Mouse (Mus musculus): ENCODE results near the gene Vps37b. TPM values are rescaled to one million over a fixed set of nuclear protein-coding genes. Genes with fewer than 3 reads are reported as not detected.

Vps37b gene
- polyA plus RNA-seq, 1 experiment from 2014 or later, result 78.6 TPM

- Histone ChIP-seq H3K4me3 (no peak overlapping the region), H3K4me1 (peaks cover 33% of the 10 kb centered on the region), H3K9me3 (replicated peaks) (no peaks in the 10 kb centered on the region), H3K27ac (no peak overlapping the region), H3K9ac (no peak overlapping the region), H3K36me3 (peaks cover 69% of the 10 kb centered on the region), H3K27me3 (no peaks in the 10 kb centered on the region), H3K4me2 (replicated peaks) (no peak overlapping the region)
- ATAC-seq (ENCODE audit: low FRiP score), result no peak
- WGBS, result 83% methylated on average over 11 of the region's 11 CpGs
These were observed 26.5 kb downstream of the Vps37b start for GRCm38 (mm10) chr5:124005591-124005990.

- Histone ChIP-seq H3K36me3 (peaks cover 66% of the 10 kb centered on the region), H3K9ac (no peak overlapping the region), H3K9me3 (replicated peaks) (no peaks in the 10 kb centered on the region), H3K4me2 (replicated peaks) (no peak overlapping the region), H3K27me3 (no peaks in the 10 kb centered on the region), H3K27ac (peak overlapping the region; percentile 30; the same call in 1 of the 2 replicates), H3K4me3 (no peak overlapping the region), H3K4me1 (peaks cover 28% of the 10 kb centered on the region)
- WGBS, result 93% methylated on average over 15 of the region's 15 CpGs
- no peak for ATAC-seq (ENCODE audit: low FRiP score)
These were observed 26.9 kb downstream of the Vps37b start for GRCm38 (mm10) chr5:124005151-124005500.

GRCm38 (mm10) chr5:124004356-124005150 lies 27.5 kb downstream of the Vps37b start:
- no peak overlapping the region for H3K4me2 ChIP-seq (replicated peaks)
- H3K4me1 ChIP-seq, result peaks cover 25% of the 10 kb centered on the region
- WGBS, result 88% methylated on average over 17 of the region's 17 CpGs
- no peak overlapping the region for H3K4me3 ChIP-seq
- no peaks in the 10 kb centered on the region for H3K9me3 ChIP-seq (replicated peaks)
- H3K27me3 ChIP-seq, result no peaks in the 10 kb centered on the region
- no peak for ATAC-seq (ENCODE audit: low FRiP score)
- H3K27ac ChIP-seq, result peak overlapping the region; percentile 30; the same call in 1 of the 2 replicates
- H3K36me3 ChIP-seq, result peaks cover 60% of the 10 kb centered on the region
- no peak overlapping the region for H3K9ac ChIP-seq

- no peaks in the 10 kb centered on the region for H3K9me3 ChIP-seq (replicated peaks)
- ATAC-seq (ENCODE audit: low FRiP score), result no peak
- peaks cover 51% of the 10 kb centered on the region for H3K36me3 ChIP-seq
- H3K27ac ChIP-seq, result peak overlapping the region; percentile 9; the same call in 1 of the 2 replicates
- H3K4me2 ChIP-seq (replicated peaks), result no peak overlapping the region
- no peak overlapping the region for H3K4me3 ChIP-seq
- H3K4me1 ChIP-seq, result peaks cover 25% of the 10 kb centered on the region
- no peaks in the 10 kb centered on the region for H3K27me3 ChIP-seq
- H3K9ac ChIP-seq, result no peak overlapping the region
- WGBS, result 56% methylated on average over 4 of the region's 4 CpGs
These were observed 28.7 kb downstream of the Vps37b start for GRCm38 (mm10) chr5:124003375-124003774.

GRCm38 (mm10) chr5:124002876-124003275 lies 29.2 kb downstream of the Vps37b start:
- peaks cover 46% of the 10 kb centered on the region for H3K36me3 ChIP-seq
- peaks cover 25% of the 10 kb centered on the region for H3K4me1 ChIP-seq
- 81% methylated on average over 2 of the region's 2 CpGs for WGBS
- no peak overlapping the region for H3K4me3 ChIP-seq
- no peaks in the 10 kb centered on the region for H3K9me3 ChIP-seq (replicated peaks)
- no peaks in the 10 kb centered on the region for H3K27me3 ChIP-seq
- no peak overlapping the region for H3K9ac ChIP-seq
- peak overlapping the region; percentile 9; the same call in 1 of the 2 replicates for H3K27ac ChIP-seq
- H3K4me2 ChIP-seq (replicated peaks), result no peak overlapping the region
- ATAC-seq (ENCODE audit: low FRiP score), result no peak

- ATAC-seq (ENCODE audit: low FRiP score), result peak; percentile 13; the same call in 1 of the 2 replicates
- H3K36me3 ChIP-seq, result peaks cover 30% of the 10 kb centered on the region
- WGBS, result 67% methylated on average over 9 of the region's 9 CpGs
- no peak overlapping the region for H3K4me3 ChIP-seq
- H3K4me2 ChIP-seq (replicated peaks), result no peak overlapping the region
- H3K27me3 ChIP-seq, result no peaks in the 10 kb centered on the region
- H3K9me3 ChIP-seq (replicated peaks), result no peaks in the 10 kb centered on the region
- H3K9ac ChIP-seq, result no peak overlapping the region
- H3K4me1 ChIP-seq, result peaks cover 29% of the 10 kb centered on the region
- no peak overlapping the region for H3K27ac ChIP-seq
These were observed 30.8 kb downstream of the Vps37b start for GRCm38 (mm10) chr5:124001274-124001673.

- H3K4me1 ChIP-seq, result peaks cover 28% of the 10 kb centered on the region
- H3K4me2 ChIP-seq (replicated peaks), result no peak overlapping the region
- H3K9me3 ChIP-seq (replicated peaks), result no peaks in the 10 kb centered on the region
- 15% methylated on average over 7 of the region's 7 CpGs for WGBS
- H3K27ac ChIP-seq, result no peak overlapping the region
- peak; percentile 71 for ATAC-seq (ENCODE audit: low FRiP score)
- no peak overlapping the region for H3K9ac ChIP-seq
- H3K4me3 ChIP-seq, result no peak overlapping the region
- no peaks in the 10 kb centered on the region for H3K27me3 ChIP-seq
- peaks cover 26% of the 10 kb centered on the region for H3K36me3 ChIP-seq
These were observed 31.2 kb downstream of the Vps37b start for GRCm38 (mm10) chr5:124000824-124001223.

- Histone ChIP-seq H3K4me3 (no peak overlapping the region), H3K27ac (no peak overlapping the region), H3K9ac (no peak overlapping the region), H3K36me3 (0 out of 2 replicates have a peak, but pooled peaks cover 3% of the 10 kb centered on the region), H3K27me3 (no peaks in the 10 kb centered on the region), H3K9me3 (replicated peaks) (no peaks in the 10 kb centered on the region), H3K4me1 (peaks cover 20% of the 10 kb centered on the region), H3K4me2 (replicated peaks) (no peak overlapping the region)
- no peak for ATAC-seq (ENCODE audit: low FRiP score)
- WGBS, result 86% methylated on average over 10 of the region's 10 CpGs
These were observed 33.7 kb downstream of the Vps37b start for GRCm38 (mm10) chr5:123998370-123998769.

GRCm38 (mm10) chr5:123997811-123998210 lies 34.3 kb downstream of the Vps37b start:
- H3K36me3 ChIP-seq, result 0 out of 2 replicates have a peak, but pooled peaks cover 3% of the 10 kb centered on the region
- no peak for ATAC-seq (ENCODE audit: low FRiP score)
- H3K27ac ChIP-seq, result no peak overlapping the region
- H3K27me3 ChIP-seq, result no peaks in the 10 kb centered on the region
- H3K4me3 ChIP-seq, result no peak overlapping the region
- no peak overlapping the region for H3K9ac ChIP-seq
- WGBS, result 80% methylated on average over 16 of the region's 16 CpGs
- H3K4me1 ChIP-seq, result peaks cover 14% of the 10 kb centered on the region
- H3K9me3 ChIP-seq (replicated peaks), result no peaks in the 10 kb centered on the region
- H3K4me2 ChIP-seq (replicated peaks), result no peak overlapping the region

GRCm38 (mm10) chr5:123997211-123997751 lies 34.8 kb downstream of the Vps37b start:
- Histone ChIP-seq H3K9ac (no peak overlapping the region), H3K27me3 (peaks cover 3% of the 10 kb centered on the region), H3K9me3 (replicated peaks) (no peaks in the 10 kb centered on the region), H3K4me3 (no peak overlapping the region), H3K4me2 (replicated peaks) (no peak overlapping the region), H3K4me1 (peaks cover 12% of the 10 kb centered on the region), H3K36me3 (0 out of 2 replicates have a peak, but pooled peaks cover 3% of the 10 kb centered on the region), H3K27ac (0 out of 2 replicates have a peak overlapping the region, but pooled peaks have one; percentile 18)
- ATAC-seq (ENCODE audit: low FRiP score), result no peak
- 82% methylated on average over 24 of the region's 24 CpGs for WGBS

- H3K4me2 ChIP-seq (replicated peaks), result no peak overlapping the region
- no peaks in the 10 kb centered on the region for H3K9me3 ChIP-seq (replicated peaks)
- ATAC-seq (ENCODE audit: low FRiP score), result no peak
- 91% methylated on average over 14 of the region's 14 CpGs for WGBS
- no peak overlapping the region for H3K4me3 ChIP-seq
- H3K9ac ChIP-seq, result no peak overlapping the region
- peaks cover 9% of the 10 kb centered on the region for H3K27me3 ChIP-seq
- peaks cover 11% of the 10 kb centered on the region for H3K4me1 ChIP-seq
- 0 out of 2 replicates have a peak, but pooled peaks cover 3% of the 10 kb centered on the region for H3K36me3 ChIP-seq
- no peak overlapping the region for H3K27ac ChIP-seq
These were observed 35.4 kb downstream of the Vps37b start for GRCm38 (mm10) chr5:123996695-123997094.

GRCm38 (mm10) chr5:123996194-123996593 lies 35.9 kb downstream of the Vps37b start:
- H3K27me3 ChIP-seq, result peaks cover 14% of the 10 kb centered on the region
- no peak overlapping the region for H3K4me3 ChIP-seq
- WGBS, result 80% methylated on average over 10 of the region's 10 CpGs
- 0 out of 2 replicates have a peak, but pooled peaks cover 3% of the 10 kb centered on the region for H3K36me3 ChIP-seq
- peaks cover 14% of the 10 kb centered on the region for H3K4me1 ChIP-seq
- no peak for ATAC-seq (ENCODE audit: low FRiP score)
- H3K4me2 ChIP-seq (replicated peaks), result no peak overlapping the region
- no peak overlapping the region for H3K9ac ChIP-seq
- no peaks in the 10 kb centered on the region for H3K9me3 ChIP-seq (replicated peaks)
- peak overlapping the region; percentile 4; the same call in 1 of the 2 replicates for H3K27ac ChIP-seq
